Mouse (Mus musculus) thymus, adult 2 months (tissue): ENCODE measurements at regions not wholly inside any gene's neighbourhood (a gene's known extent, or its start where the extent isn't known, plus 50 kb on each side); places are given as distances from the start of the nearest gene placed in this dataset.

Experiments
- CTCF ChIP-seq: fragments of 200-500 bp; IDR thresholded peaks from 2 replicates; pipeline ENCODE4 v1.5.1; 2012; ENCODE audit warnings: mild to moderate bottlenecking, control low read depth, low read length, moderate library complexity, borderline replicate concordance; ENCODE audit not compliant: control insufficient read depth, poor library complexity, insufficient read depth; ENCODE audit errors: extremely low read depth
- POLR2A ChIP-seq: fragments of 200-500 bp; IDR thresholded peaks from 2 replicates; pipeline ENCODE4 v1.6.1; 2012; ENCODE audit warnings: mild to moderate bottlenecking, low read length, control low read depth, moderate library complexity; ENCODE audit not compliant: control insufficient read depth, poor library complexity, insufficient read depth; ENCODE audit errors: extremely low read depth

GRCm38 (mm10) chr3:21739720-21740119 is 336.7 kb upstream of the Tbl1xr1 start:
- no peak for TF ChIP-seq CTCF
- TF ChIP-seq POLR2A, result no peak
